Mouse (Mus musculus) kidney, embryonic 14.5 days (tissue): ENCODE data around the gene Azi2. TPM values are rescaled to one million over a fixed set of nuclear protein-coding genes. Genes with fewer than 3 reads are reported as not detected.

Experiments used
- ATAC-seq: fragments of 200-750 bp; cut with Nextera tagmentation; 2 replicates; pipeline ENCODE4 v1.8.0; 2017; ENCODE audit warnings: moderate number of reproducible peaks, mild to moderate bottlenecking, moderate TSS enrichment, moderate library complexity; ENCODE audit not compliant: low FRiP score, low TSS enrichment
- H3K27ac ChIP-seq: fragments of 300-500 bp; sonication (generic); 2 replicates; pipeline ENCODE4 v1.5.1; 2014; ENCODE audit warnings: low read depth, mild to moderate bottlenecking, low read length, moderate library complexity, mixed read lengths
- H3K27me3 ChIP-seq: fragments of 300-500 bp; sonication (generic); 2 replicates; pipeline ENCODE4 v1.6.1; 2014; ENCODE audit warnings: mild to moderate bottlenecking, low read length; ENCODE audit not compliant: control insufficient read depth, insufficient read depth
- H3K36me3 ChIP-seq: fragments of 300-500 bp; sonication (generic); 2 replicates; pipeline ENCODE4 v1.6.1; 2014; ENCODE audit warnings: low read length, mixed read lengths; ENCODE audit not compliant: control insufficient read depth, insufficient read depth
- H3K4me1 ChIP-seq: fragments of 300-500 bp; sonication (generic); 2 replicates; pipeline ENCODE4 v1.6.1; 2014; ENCODE audit warnings: low read length, mixed read lengths; ENCODE audit not compliant: control insufficient read depth, insufficient read depth
- H3K4me2 ChIP-seq: fragments of 300-500 bp; sonication (generic); replicated peaks from 2 replicates; pipeline ENCODE4 v1.6.1; 2014; ENCODE audit warnings: low read depth, mild to moderate bottlenecking, low read length
- H3K4me3 ChIP-seq: fragments of 300-500 bp; sonication (generic); 2 replicates; pipeline ENCODE4 v1.5.1; 2014; ENCODE audit warnings: mild to moderate bottlenecking, low read length
- H3K9ac ChIP-seq: fragments of 300-500 bp; sonication (generic); 2 replicates; pipeline ENCODE4 v1.6.1; 2014; ENCODE audit warnings: low read depth, mild to moderate bottlenecking, low read length, moderate library complexity
- H3K9me3 ChIP-seq: fragments of 300-500 bp; sonication (generic); 2 replicates; pipeline ENCODE4 v1.6.1; 2016; ENCODE audit warnings: low read length; ENCODE audit not compliant: control insufficient read depth
- WGBS: fragments of 180-500 bp; shearing (Covaris S2); extraction: QIAGEN DNeasy Blood & Tissue Kit; methylation state at CpG from one replicate; pipeline ENCODE4 v1.1.7; 2014; 5-methylcytosine and 5-hydroxymethylcytosine counted together
- microRNA-seq: library from miRNA; unstranded; fragments of <30 nt; microRNA quantifications from one replicate; pipeline ENCODE4, GENCODE M21; 2016
- polyA plus RNA-seq: library from polyadenylated mRNA; unstranded; fragments of >200 nt; fragmentation: Nextera tagmentation; extraction: Ambion mirVana; gene quantifications from 2 replicates; pipeline ENCODE4 v1.2.1, GENCODE M21; 2014

Gene Azi2
- polyA plus RNA-seq, 1 experiment from 2014 or later = 78.2 TPM

DNA sequence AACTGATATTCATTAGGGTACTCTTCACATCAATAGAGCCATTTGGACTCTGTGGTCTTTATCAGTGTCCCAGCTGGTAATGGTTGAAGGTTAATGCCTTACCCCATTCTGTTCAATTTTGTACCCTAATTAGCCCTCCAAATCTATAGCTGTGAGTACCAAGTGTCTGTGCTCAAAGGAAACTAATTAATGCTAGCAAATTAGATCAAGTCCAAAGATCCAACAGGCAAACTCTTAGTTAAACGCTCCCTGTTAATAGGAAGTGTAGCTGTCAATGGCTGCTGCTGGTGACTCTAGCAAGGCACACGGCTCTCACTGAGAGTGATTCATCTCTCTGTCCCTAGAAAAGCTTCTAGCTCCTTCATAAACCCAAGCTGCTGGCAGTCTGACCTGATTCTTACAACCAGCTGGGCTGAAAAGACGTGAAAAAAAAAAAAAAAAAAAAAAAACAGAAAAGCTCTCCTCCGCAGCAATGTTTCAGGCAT is 68.3 kb downstream of the Azi2 start:
- ATAC-seq = no peak
- Histone ChIP-seq H3K4me3 (no peak overlapping the region), H3K4me2 (no peak overlapping the region), H3K9me3 (no peaks in the 10 kb centered on the region), H3K9ac (no peak overlapping the region), H3K27ac (no peak overlapping the region), H3K4me1 (no peaks in the 10 kb centered on the region), H3K27me3 (no peaks in the 10 kb centered on the region), H3K36me3 (no peaks in the 10 kb centered on the region)
- 58% methylated on average over 4 of the region's 4 CpGs for WGBS

DNA sequence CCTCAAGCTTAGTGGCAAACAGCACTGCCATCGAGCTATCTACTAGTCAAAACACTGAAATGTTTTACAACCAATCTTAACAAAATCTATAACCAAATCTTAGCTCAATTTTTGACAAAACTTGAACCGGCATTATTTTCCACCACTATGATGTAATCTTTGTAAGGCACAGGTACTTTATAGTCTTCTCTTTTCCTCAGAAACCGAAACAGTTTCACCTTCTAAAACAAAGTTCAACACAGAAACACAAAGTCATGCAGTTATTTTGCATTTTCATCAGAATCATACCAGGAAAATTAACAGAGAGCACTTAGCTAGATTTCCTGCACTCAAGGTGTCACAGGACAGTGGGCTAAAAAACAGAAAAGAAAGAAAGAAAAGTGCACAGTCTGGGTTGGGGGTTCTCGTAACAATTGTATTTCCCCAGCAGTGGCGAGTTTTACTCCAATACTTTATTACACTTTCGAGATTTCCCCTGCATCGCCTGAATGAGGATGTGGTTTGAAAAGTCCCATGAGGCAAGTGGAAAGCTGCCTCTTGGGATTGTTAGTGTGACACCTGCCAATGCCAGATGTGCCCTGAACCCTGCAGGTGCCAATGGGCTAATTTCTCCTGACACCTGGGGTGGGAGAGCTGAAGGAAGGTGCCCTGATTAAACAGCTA is 69.5 kb downstream of the Azi2 start:
- H3K4me1 ChIP-seq = no peaks in the 10 kb centered on the region
- H3K4me3 ChIP-seq = no peak overlapping the region
- ATAC-seq = no peak
- H3K27ac ChIP-seq = no peak overlapping the region
- no peak overlapping the region for H3K4me2 ChIP-seq
- H3K9me3 ChIP-seq = no peaks in the 10 kb centered on the region
- no peaks in the 10 kb centered on the region for H3K27me3 ChIP-seq
- no peak overlapping the region for H3K9ac ChIP-seq
- no peaks in the 10 kb centered on the region for H3K36me3 ChIP-seq
- 82% methylated on average over 7 of the region's 7 CpGs for WGBS

DNA sequence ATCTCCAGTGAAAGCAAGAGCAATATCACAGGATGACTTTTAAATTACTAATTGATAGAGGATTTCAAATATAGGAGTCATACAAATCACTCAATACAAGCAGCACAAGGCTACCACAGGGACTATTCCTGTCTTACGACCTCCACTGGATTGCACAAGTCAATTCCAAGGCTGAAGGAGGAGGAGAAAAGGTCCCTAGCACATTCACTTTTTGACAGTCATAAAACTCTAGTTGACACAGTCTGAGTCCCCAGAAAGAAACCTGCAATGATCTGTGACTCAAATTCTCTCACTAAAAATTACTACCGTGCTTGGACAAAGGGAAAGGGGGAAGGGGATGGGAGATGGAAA is 70.0 kb downstream of the Azi2 start:
- no peak overlapping the region for H3K27ac ChIP-seq
- 61% methylated on average over 2 of the region's 2 CpGs for WGBS
- H3K27me3 ChIP-seq = no peaks in the 10 kb centered on the region
- H3K9ac ChIP-seq = no peak overlapping the region
- no peaks in the 10 kb centered on the region for H3K4me1 ChIP-seq
- no peaks in the 10 kb centered on the region for H3K36me3 ChIP-seq
- no peak for ATAC-seq
- H3K9me3 ChIP-seq = no peaks in the 10 kb centered on the region
- H3K4me3 ChIP-seq = no peak overlapping the region
- H3K4me2 ChIP-seq = no peak overlapping the region

Small RNA genes within 50 kb of the gene (microRNA-seq; reads per million reads assigned to microRNA genes)
- gene Gm22008 = not detected

Other genes starting within 250 kb of the Azi2 start
- 52.6 and 68.7 TPM in 2 replicates for gene Cmc1, start 109.7 kb downstream of the Azi2 start, polyA plus RNA-seq